Mouse (Mus musculus) lung, adult 2 months (tissue): Measurements from ENCODE around the gene Ddx23.

ENCODE experiments used
- CTCF ChIP-seq: fragments of 200-500 bp; IDR thresholded peaks from 2 replicates; pipeline ENCODE4 v1.5.1; 2011; ENCODE audit warnings: mild to moderate bottlenecking, low read length, control low read depth; ENCODE audit not compliant: insufficient read depth
- POLR2A ChIP-seq: fragments of 200-500 bp; IDR thresholded peaks from 2 replicates; pipeline ENCODE4 v1.6.1; 2011; ENCODE audit warnings: low read depth, mild to moderate bottlenecking, control low read depth, low read length, borderline replicate concordance; ENCODE audit errors: extremely low read depth

DNA sequence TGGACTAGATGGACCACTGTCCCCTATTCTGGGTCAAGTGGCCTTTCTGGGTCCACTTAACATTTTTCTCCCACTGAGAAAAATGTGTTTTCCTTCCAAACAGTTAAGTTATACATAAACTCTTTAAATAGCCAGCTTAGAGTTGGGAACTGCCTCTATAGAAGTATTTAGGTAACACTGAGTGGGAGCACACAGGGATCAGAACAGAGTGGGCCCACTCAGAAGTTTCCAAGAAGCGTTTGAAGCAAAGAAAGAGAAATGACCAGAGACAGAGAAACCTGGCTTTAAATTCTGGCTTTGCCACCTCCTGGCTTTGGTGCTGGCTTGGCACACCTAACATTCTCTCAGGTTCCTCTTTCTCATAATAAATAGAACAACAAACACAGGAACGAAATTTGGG is 27.0 kb upstream of the Ddx23 start:
- TF ChIP-seq POLR2A (no peak), CTCF (no peak)
